Mouse (Mus musculus) ovary, adult 18-20 months (tissue): ENCODE measurements around the gene Gabbr1.

Experiments used
- DNase-seq: peaks from one replicate; pipeline ENCODE4 v3.0.0; 2022; ENCODE audit warnings: low spot score, mixed read lengths

Gene Gabbr1

GRCm38 (mm10) chr17:37075766-37076165 lies 30.0 kb downstream of the Gabbr1 start:
- no peak for DNase-seq

GRCm38 (mm10) chr17:37078193-37078592 lies 32.4 kb downstream of the Gabbr1 start:
- DNase-seq: no peak

- DNase-seq: no peak
Measured at GRCm38 (mm10) chr17:37078990-37079389, 33.2 kb downstream of the Gabbr1 start.

- peak; percentile 31 for DNase-seq
Measured at GRCm38 (mm10) chr17:37080119-37080518, 34.4 kb downstream of the Gabbr1 start.

- no peak for DNase-seq
Measured at GRCm38 (mm10) chr17:37081659-37082058, 35.9 kb downstream of the Gabbr1 start.

- DNase-seq: no peak
Measured at GRCm38 (mm10) chr17:37083327-37083726, 37.6 kb downstream of the Gabbr1 start.

- DNase-seq: no peak
Measured at GRCm38 (mm10) chr17:37084632-37085031, 38.9 kb downstream of the Gabbr1 start.

- no peak for DNase-seq
Measured at GRCm38 (mm10) chr17:37085545-37085944, 39.8 kb downstream of the Gabbr1 start.

GRCm38 (mm10) chr17:37088399-37088798 lies 42.6 kb downstream of the Gabbr1 start, which contains the start of gene Olfr90:
Olfr90 (minus strand) TSS chr17:37088499.
- no peak for DNase-seq

GRCm38 (mm10) chr17:37092198-37092597 lies 46.4 kb downstream of the Gabbr1 start:
- no peak for DNase-seq

GRCm38 (mm10) chr17:37093289-37093688 lies 47.5 kb downstream of the Gabbr1 start:
- no peak for DNase-seq

- no peak for DNase-seq
Measured at GRCm38 (mm10) chr17:37098178-37098577, 52.4 kb downstream of the Gabbr1 start, which contains the start of gene Olfr91. Olfr91 (minus strand) TSS chr17:37098278.

GRCm38 (mm10) chr17:37119988-37120387 lies 74.2 kb downstream of the Gabbr1 start, which contains the start of gene Olfr92:
Olfr92 (minus strand) TSS chr17:37120088.
- DNase-seq: no peak
